Mouse (Mus musculus) adrenal gland, postnatal 36 days (tissue): ENCODE results near the gene Slc8a2. TPM values are rescaled to one million over a fixed set of nuclear protein-coding genes. Genes with fewer than 3 reads are reported as not detected.
A peak's percentile ranks its signal among the peaks of the same experiment; 100 is the strongest.

Experiments
- DNase-seq, 2 experiments: peaks; one replicate each; pipeline ENCODE4 v3.0.0; 2021; ENCODE audit warnings: mixed read lengths in 1 of 2
- total RNA-seq, 2 experiments: library from RNA; stranded (reverse); gene quantifications; 2 replicates each; pipeline ENCODE4 v1.2.3; 2021

Slc8a2 gene
- total RNA-seq, 2 experiments from 2014 or later, result 1.7 to 2.6 TPM

- DNase-seq, result no peak
Observed at GRCm38 (mm10) chr7:16172141-16172581, 42.5 kb downstream of the Slc8a2 start.

- no peak for DNase-seq
Observed at GRCm38 (mm10) chr7:16172586-16173140, 43.0 kb downstream of the Slc8a2 start.

DNA sequence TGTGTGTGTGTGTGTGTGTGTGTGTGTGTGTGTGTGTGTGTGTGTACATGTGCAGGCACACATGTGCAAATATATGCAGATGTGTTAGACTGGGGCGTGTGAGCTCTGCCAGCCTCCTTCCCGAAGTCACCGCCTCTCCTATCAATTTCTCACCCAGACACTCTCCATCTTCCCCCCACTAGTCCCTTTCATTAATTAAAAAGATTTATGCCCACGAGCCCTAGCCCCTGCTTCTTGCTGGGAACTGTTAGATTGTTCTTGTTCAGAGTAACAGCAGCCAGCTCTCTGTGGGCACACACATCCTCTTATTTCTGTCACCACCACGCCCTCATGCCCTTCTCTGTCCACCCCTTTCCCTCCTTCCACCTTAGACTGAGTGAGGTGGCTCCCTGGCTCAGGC, 43.5 kb downstream of the Slc8a2 start:
- no peak for DNase-seq

GRCm38 (mm10) chr7:16174597-16175541, 45.2 kb downstream of the Slc8a2 start, which contains the start of gene Meis3:
Gene Meis3, plus strand, starts transcription at chr7:16175090.
- DNase-seq, result peak; percentile 59 to 75

GRCm38 (mm10) chr7:16175542-16175931, 45.9 kb downstream of the Slc8a2 start:
- DNase-seq, result no peak

DNA sequence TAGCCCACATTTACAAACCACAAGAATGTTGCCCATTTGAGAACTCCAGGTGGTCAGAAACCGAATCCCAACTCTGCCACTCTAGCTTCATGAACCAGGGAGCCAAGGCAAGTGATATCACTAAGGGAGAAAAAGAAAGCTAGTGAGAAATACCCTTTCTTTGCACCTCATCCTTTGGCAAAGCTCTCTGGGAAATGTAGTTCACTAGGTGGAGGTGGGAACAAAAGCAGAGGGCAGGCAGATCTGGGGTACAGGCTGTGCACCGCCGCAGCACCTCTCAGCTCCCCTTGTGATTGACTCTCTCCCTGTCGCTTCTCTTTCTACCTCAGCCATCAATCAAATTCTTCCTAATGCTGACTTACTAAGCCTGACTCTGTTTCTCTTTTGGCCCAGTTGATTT, 48.5 kb downstream of the Slc8a2 start:
- no peak for DNase-seq

GRCm38 (mm10) chr7:16183663-16184062, 54.0 kb downstream of the Slc8a2 start:
- DNase-seq, result peak; percentile 63 to 76

DNA sequence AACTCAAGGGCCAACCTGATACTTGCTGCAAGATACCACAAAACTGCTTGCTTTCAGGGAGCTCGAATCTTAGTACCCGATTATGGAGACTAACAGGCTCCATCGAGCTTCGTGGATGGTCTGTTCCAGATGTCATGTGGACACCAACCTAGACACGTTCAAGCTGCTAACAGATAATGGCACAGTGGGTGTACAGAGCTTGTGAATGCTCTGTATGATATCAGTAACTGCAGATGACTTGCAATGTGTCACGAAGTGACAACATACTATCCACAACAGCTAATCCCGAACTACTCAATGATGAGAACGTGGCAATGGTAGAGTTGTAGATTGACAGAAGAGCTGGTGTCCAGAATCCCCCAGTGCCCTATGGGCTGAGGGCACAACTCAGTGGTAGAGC, 57.9 kb downstream of the Slc8a2 start:
- DNase-seq, result no peak

DNA sequence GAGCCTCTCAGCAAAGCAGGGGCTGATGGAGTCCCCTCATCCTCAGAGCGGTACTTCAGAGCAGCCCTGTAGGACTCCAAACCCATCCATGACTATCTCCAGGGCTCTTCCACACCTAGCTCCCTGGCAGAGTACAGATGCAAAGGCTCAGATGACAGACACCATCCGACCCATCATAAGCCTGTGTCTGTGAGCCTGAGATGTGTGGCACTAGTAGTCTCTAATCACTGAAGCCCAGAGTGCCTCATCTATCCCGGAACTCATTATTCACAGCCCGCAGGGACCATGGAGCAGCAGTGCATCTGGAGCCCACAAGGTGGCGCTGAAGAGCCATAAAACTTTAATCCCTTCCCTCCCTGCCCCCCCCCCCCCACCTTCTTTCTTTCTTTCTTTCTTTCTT, 62.7 kb downstream of the Slc8a2 start:
- peak; percentile 70 to 84 for DNase-seq

DNA sequence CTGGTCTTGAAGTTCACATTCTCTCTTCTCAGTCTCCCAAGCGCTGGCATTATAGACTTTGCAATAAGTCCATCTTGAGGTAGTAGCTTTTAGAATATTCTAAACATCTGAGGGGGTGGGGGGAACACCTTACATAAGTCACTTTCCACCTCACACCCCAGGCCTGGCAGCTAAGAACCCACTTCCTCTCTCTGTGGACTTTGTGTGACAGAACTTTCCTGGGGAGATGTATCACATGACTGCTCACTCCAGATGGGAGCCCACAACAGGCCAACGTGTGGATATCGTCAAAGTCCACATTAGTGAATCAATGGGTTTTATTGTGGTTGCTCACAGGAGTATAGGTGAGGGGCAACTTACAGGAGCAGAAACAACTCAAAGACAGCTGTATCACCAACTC, 64.1 kb downstream of the Slc8a2 start:
- DNase-seq, result no peak

GRCm38 (mm10) chr7:16196616-16197015, 67.0 kb downstream of the Slc8a2 start:
- DNase-seq, result no peak

- DNase-seq, result no peak
Observed at GRCm38 (mm10) chr7:16197166-16197565, 67.5 kb downstream of the Slc8a2 start.

GRCm38 (mm10) chr7:16198540-16198939, 68.9 kb downstream of the Slc8a2 start:
- DNase-seq, result no peak

GRCm38 (mm10) chr7:16201136-16201535, 71.5 kb downstream of the Slc8a2 start:
- DNase-seq, result no peak

- peak in 1 of 2 experiments; percentile 18 for DNase-seq
Observed at GRCm38 (mm10) chr7:16202756-16203504, 73.3 kb downstream of the Slc8a2 start.

DNA sequence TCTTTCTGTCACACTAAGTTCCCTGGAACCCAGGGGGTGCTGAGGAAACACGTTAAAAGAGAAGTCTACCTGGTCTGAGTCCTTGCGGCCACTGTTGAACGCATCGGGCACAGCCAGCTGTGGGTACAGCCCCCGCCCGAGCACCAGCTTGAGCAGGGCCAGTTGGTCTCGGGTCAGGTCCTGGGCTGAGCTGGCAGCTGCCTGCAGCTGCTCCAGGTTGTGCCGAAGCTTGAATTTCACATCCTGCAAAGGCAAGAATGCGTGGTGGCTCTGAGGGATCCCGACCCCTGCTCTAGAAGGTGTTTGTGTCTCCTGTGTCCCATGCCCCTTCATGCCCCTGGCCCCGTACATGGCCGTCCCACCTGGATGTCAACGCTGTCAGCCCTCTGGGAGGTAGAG, 73.9 kb downstream of the Slc8a2 start:
- no peak for DNase-seq

DNA sequence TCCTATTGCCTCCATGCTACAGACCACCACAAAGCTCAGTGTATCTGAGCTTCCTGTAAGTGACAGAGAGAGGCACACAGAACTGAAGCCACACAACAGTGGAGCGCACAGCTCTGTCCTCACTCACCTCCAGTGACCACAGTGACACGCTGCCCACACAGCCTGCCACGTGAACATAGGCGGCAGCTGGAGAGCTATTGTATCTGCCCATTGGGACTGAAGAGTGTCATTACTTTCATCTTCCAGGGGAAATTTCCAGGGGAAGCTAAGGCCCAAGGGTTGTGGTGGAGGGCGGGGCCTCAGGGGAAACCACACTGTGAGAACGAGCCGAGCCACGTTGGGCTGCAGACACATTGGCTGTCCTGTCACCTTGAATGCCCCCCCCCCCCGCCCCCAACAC, 75.2 kb downstream of the Slc8a2 start:
- DNase-seq, result no peak

DNA sequence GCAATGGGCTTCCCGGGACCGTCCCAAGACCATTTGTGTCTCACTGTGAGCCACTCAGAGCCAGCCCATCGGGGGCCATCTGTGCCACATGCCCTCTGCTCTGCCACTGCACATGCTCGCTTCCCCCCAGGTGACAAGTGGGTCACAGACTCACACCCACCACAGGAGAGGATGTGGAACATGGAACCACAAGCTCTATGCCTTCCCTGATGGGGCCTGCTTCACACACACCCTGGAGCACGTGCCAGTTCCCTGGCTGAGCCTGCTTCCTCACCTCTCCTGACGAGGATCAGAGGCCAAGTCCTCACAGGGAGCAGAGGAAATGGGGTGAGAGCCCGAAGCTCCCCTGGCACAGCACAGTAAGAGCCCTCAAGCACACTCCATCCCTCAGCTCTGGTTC, 77.5 kb downstream of the Slc8a2 start:
- DNase-seq, result peak in 1 of 2 experiments; percentile 17

DNA sequence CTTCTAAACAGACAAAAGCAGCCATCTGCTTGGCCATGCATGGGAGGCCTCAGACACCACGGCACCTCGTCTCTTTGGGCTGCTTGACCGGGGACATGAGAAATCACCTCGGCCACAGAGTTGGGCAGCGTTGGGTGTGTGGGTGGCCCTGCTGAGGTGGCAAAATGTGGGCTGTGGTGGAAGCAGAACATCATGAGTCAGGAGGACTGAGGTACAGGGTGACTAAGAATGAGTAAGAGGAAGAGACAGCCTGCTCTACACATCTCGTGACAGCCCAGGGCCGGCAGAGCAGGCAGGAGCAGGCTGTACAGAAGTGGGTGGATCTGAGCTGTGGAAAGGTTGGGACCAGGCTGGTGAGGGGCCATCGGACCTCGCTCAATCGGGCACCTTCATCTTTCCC, 77.9 kb downstream of the Slc8a2 start:
- DNase-seq, result peak; percentile 63 to 67

DNA sequence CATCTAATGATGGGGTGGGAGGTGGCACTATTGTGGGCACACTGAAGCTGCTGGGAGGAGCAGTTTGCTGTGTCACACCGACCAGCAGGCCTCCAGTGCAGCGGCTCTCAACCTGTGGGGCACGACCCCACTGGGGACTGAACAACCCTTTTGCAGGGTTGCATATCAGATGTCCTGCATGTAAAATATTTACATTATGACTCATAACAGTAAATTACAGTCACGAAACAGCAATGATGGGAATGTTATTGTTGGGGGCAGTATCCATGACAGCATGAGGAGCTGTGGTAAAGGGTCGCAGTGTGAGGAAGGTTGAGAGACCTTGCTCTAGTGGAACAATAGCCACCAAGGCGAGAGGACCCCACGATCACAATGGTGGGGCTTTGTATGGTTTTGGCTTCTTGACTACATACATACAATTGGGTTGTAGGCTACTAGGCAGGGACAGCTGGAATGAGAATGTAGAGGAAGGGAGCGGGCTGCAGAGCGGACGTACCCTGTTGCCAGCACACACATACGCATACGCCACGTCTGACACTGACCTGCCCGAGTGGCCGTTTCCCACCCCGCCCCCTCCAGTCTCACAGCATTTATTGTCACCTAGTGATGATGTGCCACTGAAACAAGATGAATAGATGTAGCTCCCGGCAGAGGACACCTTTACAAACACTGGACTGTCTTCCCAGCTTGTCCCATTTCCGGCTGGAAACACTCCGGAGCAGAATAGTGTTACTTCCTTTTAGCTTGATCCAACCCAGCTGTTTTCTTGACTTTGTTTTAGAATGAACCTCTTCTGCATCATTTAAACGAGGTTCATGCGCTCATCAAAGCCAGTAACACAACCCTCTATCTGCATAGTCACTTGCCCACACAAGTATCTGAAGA, 79.4 kb downstream of the Slc8a2 start:
- DNase-seq, result no peak
